Mouse (Mus musculus) heart, embryonic 12.5 days (tissue): ENCODE data around the gene Nt5c3b. TPM values are rescaled to one million over a fixed set of nuclear protein-coding genes. Genes with fewer than 3 reads are reported as not detected.
A peak's percentile ranks its signal among the peaks of the same experiment; 100 is the strongest.

ENCODE experiments used
- ATAC-seq: fragments of 200-750 bp; cut with Nextera tagmentation; 2 replicates; pipeline ENCODE4 v1.8.0; 2017; ENCODE audit warnings: moderate TSS enrichment, moderate library complexity; ENCODE audit not compliant: insufficient number of reproducible peaks, low FRiP score
- H3K27ac ChIP-seq: fragments of 300-500 bp; sonication (generic); 2 replicates; pipeline ENCODE4 v1.5.1; 2016; ENCODE audit warnings: mild to moderate bottlenecking, moderate library complexity; ENCODE audit not compliant: poor library complexity, severe bottlenecking
- H3K27me3 ChIP-seq: fragments of 300-500 bp; sonication (generic); replicated peaks from 2 replicates; pipeline ENCODE4 v1.6.1; 2016; ENCODE audit warnings: mild to moderate bottlenecking, moderate library complexity
- H3K36me3 ChIP-seq: fragments of 300-500 bp; sonication (generic); 2 replicates; pipeline ENCODE4 v1.6.1; 2016; ENCODE audit warnings: mild to moderate bottlenecking, moderate library complexity
- H3K4me1 ChIP-seq: fragments of 300-500 bp; sonication (generic); replicated peaks from 2 replicates; pipeline ENCODE4 v1.6.1; 2016; ENCODE audit warnings: mild to moderate bottlenecking
- H3K4me2 ChIP-seq: fragments of 300-500 bp; sonication (generic); 2 replicates; pipeline ENCODE4 v1.6.1; 2016; ENCODE audit warnings: mild to moderate bottlenecking, moderate library complexity
- H3K4me3 ChIP-seq: fragments of 300-500 bp; sonication (generic); 2 replicates; pipeline ENCODE4 v1.5.1; 2016; ENCODE audit warnings: mild to moderate bottlenecking
- H3K9ac ChIP-seq: fragments of 300-500 bp; sonication (generic); 2 replicates; pipeline ENCODE4 v1.6.1; 2016; ENCODE audit warnings: mild to moderate bottlenecking, moderate library complexity
- H3K9me3 ChIP-seq: fragments of 300-500 bp; sonication (generic); replicated peaks from 2 replicates; pipeline ENCODE4 v1.6.1; 2016; ENCODE audit warnings: mild to moderate bottlenecking, moderate library complexity
- WGBS: fragments of 180-500 bp; shearing (Covaris S2); methylation state at CpG from one replicate; pipeline ENCODE4 v1.1.7; 2016; 5-methylcytosine and 5-hydroxymethylcytosine counted together
- polyA plus RNA-seq: library from polyadenylated mRNA; unstranded; fragments of >200 nt; fragmentation: Nextera tagmentation; extraction: Ambion mirVana; gene quantifications from 2 replicates; pipeline ENCODE4 v1.2.1, GENCODE M21; 2016

The Nt5c3b gene
- polyA plus RNA-seq, 1 experiment from 2014 or later = 104 TPM

DNA sequence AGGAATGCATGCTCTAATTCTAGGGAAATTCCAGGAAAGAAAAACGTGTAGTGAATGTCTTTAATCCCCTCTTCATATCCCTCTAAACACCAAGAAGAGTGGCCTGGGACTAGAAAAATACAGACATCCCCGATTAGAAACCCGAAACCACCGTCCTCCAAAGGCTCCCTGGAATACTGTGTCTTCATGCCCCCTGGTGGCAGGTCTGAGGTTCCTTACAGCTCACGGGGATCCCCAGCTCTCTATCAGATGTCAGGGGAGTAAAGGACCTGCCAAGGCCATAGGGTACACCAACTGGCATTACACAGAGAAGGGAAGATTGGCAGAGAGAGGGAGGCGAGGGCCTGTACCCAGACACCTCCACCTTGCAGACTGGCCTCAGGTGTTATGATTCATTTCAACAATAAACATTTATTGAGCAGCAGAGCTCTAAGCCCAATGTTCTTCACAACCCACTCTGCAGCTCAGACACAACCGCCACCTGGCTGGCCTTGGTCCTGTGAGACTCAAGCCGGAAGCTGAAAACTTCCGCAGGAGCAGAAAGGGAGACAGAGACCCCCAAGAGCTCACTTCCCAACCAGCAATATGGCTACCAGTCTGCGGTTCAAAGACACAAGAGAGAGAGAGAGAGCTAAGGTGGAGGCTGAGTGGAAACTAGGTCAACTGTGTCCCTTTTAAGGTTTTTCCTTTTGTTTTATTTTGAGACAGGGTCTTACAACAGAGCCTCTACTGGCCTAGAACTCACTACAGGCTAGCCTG, 33.4 kb downstream of the Nt5c3b start:
- peaks cover 36% of the 10 kb centered on the region for H3K36me3 ChIP-seq
- no peak for ATAC-seq
- no peak overlapping the region for H3K9ac ChIP-seq
- 38% methylated on average over 10 of the region's 10 CpGs for WGBS
- H3K4me2 ChIP-seq = no peak overlapping the region
- H3K4me1 ChIP-seq = peaks cover 44% of the 10 kb centered on the region
- H3K27ac ChIP-seq = no peak overlapping the region
- no peak overlapping the region for H3K4me3 ChIP-seq
- no peaks in the 10 kb centered on the region for H3K27me3 ChIP-seq
- no peaks in the 10 kb centered on the region for H3K9me3 ChIP-seq

DNA sequence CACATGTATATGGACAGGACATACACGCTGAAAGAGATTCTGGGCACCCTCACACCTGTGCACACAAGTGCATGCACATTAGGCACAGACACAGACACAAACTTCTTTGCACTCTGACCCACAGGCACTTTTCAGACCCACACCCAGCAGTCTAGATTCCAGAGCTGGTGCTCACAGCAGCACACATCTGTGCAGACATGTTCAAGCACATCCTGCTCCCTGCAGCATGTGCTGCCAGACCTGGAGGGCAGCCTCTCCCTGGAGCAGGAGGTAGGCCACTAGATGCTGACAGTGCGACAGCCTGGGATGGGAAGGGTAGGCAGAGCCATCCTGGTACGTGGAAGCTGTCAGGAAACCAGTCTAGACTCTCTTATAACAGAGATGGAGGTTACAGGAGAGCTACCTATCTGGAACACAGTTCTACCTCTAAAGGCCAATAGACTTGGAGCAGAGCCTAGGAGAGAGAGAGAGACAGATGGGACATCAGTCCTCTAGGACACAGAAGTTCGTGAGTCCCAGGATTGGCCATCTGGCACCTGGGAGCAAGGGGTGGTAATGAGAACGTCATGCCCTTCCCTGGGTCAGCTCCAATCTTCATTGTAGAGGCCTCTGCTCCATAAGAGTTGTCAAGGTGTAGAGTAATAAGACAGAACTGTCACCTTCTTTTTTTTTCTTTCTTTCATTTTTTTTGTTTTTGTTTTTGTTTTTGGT, 34.5 kb downstream of the Nt5c3b start:
- Histone ChIP-seq H3K27me3 (no peaks in the 10 kb centered on the region), H3K4me1 (peaks cover 44% of the 10 kb centered on the region), H3K9ac (no peak overlapping the region), H3K9me3 (no peaks in the 10 kb centered on the region), H3K36me3 (peaks cover 33% of the 10 kb centered on the region), H3K27ac (no peak overlapping the region), H3K4me3 (no peak overlapping the region), H3K4me2 (no peak overlapping the region)
- ATAC-seq = no peak
- 86% methylated on average over 5 of the region's 5 CpGs for WGBS

DNA sequence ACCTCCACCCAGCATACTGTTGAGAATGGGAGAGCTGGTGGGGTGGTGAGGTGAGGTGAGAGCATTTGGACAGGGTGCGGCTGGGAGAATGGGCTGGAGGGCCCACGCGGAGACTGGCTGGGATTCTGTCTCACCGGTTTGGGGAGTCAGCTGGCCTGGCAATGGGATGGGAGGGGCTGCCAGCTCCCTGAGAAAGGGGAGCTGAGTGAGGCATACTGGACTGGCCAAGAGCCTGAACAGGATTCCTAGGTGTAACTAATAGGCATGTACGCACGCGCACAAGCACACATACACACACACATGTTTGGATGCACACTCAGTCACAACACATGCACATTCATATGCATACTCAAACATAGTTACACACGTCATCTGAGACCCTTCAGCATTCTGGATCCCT, 35.3 kb downstream of the Nt5c3b start:
- Histone ChIP-seq H3K27me3 (no peaks in the 10 kb centered on the region), H3K27ac (no peak overlapping the region), H3K9me3 (no peaks in the 10 kb centered on the region), H3K4me2 (no peak overlapping the region), H3K4me1 (peaks cover 45% of the 10 kb centered on the region), H3K36me3 (peaks cover 30% of the 10 kb centered on the region), H3K9ac (no peak overlapping the region), H3K4me3 (no peak overlapping the region)
- WGBS = 83% methylated on average over 8 of the region's 8 CpGs
- no peak for ATAC-seq

DNA sequence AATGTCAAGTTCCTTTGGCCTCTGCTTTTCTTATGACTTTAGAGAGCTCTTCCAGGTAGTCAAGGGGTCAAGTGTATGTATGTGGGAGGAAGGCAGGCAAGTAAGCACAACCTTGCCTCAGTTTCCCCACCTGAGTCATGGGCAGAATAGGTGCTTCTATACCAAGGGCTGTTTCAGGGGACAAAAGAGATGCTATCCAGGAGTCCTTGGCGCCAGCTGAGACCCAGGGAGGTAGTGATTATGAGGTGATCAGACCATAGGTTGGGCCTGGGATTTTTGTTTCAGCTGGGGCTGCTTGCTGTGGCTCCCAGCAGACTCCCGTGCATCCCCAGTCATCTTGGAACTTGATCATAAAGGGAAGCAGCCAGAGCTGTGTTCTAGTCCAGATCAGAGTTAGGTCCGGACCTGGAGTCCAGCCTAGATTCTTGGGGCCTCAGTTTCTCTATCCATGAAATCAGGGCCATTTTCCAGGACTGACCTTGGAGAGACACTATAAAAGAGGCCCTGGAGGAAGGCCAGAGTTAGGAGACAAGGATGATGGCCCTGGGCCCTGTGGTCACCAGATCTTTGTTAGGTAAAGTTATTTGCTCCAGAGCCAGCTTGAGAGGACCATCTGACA, 37.0 kb downstream of the Nt5c3b start:
- Histone ChIP-seq H3K4me1 (peaks cover 61% of the 10 kb centered on the region), H3K4me3 (no peak overlapping the region), H3K9ac (no peak overlapping the region), H3K27ac (peak overlapping the region; percentile 98), H3K36me3 (peaks cover 15% of the 10 kb centered on the region), H3K27me3 (no peaks in the 10 kb centered on the region), H3K9me3 (no peaks in the 10 kb centered on the region), H3K4me2 (no peak overlapping the region)
- ATAC-seq = no peak
- 86% methylated on average over 3 of the region's 3 CpGs for WGBS

DNA sequence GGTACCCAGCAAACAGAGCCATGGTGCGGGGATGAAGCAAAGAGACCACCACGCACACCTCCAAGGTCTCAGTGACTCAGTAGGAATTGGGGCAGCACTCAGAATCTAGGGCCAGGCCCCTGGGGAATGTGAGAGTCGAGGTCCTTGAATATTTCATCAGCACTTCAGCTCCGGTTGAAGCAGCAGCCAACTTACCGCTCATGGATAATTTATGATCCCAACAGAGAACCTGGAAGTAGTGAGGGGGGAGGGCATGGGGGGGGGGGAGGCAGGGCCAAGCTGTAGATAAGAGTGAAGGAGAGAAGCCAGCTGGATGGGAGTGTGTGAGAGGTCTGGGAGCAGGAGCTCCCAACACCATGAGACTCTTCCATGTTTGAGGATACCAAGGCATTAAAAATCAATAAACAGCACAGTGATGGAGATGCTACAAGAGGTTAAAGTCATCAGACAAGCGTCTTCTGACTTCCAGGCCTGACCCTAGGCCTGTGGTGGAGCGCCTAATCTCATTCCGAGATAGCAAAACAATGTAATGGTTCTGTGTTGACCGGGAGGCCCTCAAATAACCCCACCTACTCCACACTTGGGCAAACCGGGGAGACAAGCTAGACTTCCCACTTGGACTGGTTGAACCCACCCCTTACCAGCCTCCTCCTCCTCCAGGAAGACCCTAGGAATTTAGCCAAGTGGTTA, 38.0 kb downstream of the Nt5c3b start:
- ATAC-seq = 0 out of 2 replicates have a peak, but pooled peaks have one; percentile 23
- H3K9me3 ChIP-seq = no peaks in the 10 kb centered on the region
- H3K27me3 ChIP-seq = no peaks in the 10 kb centered on the region
- peak overlapping the region; percentile 56 for H3K4me2 ChIP-seq
- H3K4me3 ChIP-seq = no peak overlapping the region
- peaks cover 5% of the 10 kb centered on the region for H3K36me3 ChIP-seq
- H3K4me1 ChIP-seq = peaks cover 68% of the 10 kb centered on the region
- no peak overlapping the region for H3K9ac ChIP-seq
- WGBS = 18% methylated on average over 10 of the region's 10 CpGs
- peak overlapping the region; percentile 98 for H3K27ac ChIP-seq

DNA sequence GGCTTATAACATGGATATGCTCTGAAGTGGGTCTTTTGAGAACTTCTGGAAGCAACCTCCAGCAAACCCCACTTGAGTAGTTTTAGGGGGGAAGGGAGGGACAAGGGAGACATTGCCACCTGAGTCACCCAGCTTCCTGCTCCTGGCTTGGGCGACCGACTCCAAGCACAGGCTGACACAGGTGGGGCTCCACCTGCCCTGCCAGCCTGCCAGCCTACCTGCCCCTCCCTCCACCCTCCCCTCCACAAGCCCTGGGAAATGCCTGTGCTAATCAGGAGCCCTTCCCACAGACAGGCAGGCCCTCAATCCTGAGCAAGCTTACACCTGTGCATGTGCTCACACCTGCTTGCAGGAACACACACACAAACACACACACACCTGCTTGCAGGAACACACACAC, 38.9 kb downstream of the Nt5c3b start:
- Histone ChIP-seq H3K27ac (peak overlapping the region; percentile 98), H3K9ac (peak overlapping the region; percentile 26), H3K27me3 (no peaks in the 10 kb centered on the region), H3K36me3 (0 out of 2 replicates have a peak, but pooled peaks cover 3% of the 10 kb centered on the region), H3K4me3 (0 out of 2 replicates have a peak overlapping the region, but pooled peaks have one; percentile 2), H3K4me1 (peaks cover 66% of the 10 kb centered on the region), H3K9me3 (no peaks in the 10 kb centered on the region), H3K4me2 (peak overlapping the region; percentile 56)
- ATAC-seq = no peak
- WGBS = 21% methylated on average over 2 of the region's 2 CpGs

DNA sequence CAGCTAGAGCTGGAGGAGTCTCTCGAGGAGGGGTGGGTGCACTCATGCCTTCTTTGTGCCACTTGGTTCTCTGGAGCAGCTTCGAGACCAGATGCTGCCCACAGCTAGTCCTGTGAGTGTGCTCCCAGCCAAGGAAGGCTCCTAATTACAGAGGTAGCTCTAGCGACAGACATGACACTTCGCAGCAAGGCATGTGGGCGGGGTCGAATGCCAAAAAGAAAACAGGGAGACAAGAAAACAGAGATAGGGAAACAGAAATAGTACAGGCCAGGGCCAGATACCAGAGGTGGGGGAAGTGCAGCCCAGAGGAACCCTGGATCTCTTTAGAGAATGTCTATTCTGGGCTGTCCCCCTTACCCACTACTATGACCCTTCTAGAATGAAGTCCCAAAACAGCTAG, 39.4 kb downstream of the Nt5c3b start:
- H3K27ac ChIP-seq = peak overlapping the region; percentile 98
- ATAC-seq = peak; percentile 27; the same call in 1 of the 2 replicates
- 0 out of 2 replicates have a peak, but pooled peaks cover 3% of the 10 kb centered on the region for H3K36me3 ChIP-seq
- 2% methylated on average over 6 of the region's 6 CpGs for WGBS
- H3K9ac ChIP-seq = peak overlapping the region; percentile 26
- H3K27me3 ChIP-seq = no peaks in the 10 kb centered on the region
- peak overlapping the region; percentile 56 for H3K4me2 ChIP-seq
- H3K4me1 ChIP-seq = peaks cover 65% of the 10 kb centered on the region
- H3K4me3 ChIP-seq = 0 out of 2 replicates have a peak overlapping the region, but pooled peaks have one; percentile 2
- no peaks in the 10 kb centered on the region for H3K9me3 ChIP-seq

DNA sequence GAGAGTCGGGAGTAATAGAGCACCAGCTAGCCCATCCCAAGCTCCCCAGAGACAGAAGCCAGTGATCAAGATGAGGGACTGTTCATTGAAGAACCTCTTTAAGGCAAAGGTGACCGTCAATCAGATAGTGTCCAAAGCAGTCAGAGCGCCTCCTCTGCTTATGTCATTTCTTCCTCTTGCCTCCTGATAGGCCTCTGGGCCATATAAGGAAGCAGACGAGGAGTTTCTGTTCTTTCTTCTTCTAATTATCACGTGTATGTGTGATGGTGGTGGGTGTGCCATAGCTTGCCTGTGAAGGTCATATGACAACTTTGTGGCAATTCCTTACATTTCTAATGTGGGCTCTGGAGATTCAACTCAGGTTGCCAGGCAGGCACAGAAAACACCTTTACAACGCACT, 40.8 kb downstream of the Nt5c3b start:
- 40% methylated on average over 6 of the region's 6 CpGs for WGBS
- Histone ChIP-seq H3K9ac (no peak overlapping the region), H3K4me1 (peaks cover 71% of the 10 kb centered on the region), H3K36me3 (no peaks in the 10 kb centered on the region), H3K4me2 (no peak overlapping the region), H3K27me3 (no peaks in the 10 kb centered on the region), H3K9me3 (no peaks in the 10 kb centered on the region), H3K27ac (peak overlapping the region; percentile 98), H3K4me3 (no peak overlapping the region)
- ATAC-seq = no peak

DNA sequence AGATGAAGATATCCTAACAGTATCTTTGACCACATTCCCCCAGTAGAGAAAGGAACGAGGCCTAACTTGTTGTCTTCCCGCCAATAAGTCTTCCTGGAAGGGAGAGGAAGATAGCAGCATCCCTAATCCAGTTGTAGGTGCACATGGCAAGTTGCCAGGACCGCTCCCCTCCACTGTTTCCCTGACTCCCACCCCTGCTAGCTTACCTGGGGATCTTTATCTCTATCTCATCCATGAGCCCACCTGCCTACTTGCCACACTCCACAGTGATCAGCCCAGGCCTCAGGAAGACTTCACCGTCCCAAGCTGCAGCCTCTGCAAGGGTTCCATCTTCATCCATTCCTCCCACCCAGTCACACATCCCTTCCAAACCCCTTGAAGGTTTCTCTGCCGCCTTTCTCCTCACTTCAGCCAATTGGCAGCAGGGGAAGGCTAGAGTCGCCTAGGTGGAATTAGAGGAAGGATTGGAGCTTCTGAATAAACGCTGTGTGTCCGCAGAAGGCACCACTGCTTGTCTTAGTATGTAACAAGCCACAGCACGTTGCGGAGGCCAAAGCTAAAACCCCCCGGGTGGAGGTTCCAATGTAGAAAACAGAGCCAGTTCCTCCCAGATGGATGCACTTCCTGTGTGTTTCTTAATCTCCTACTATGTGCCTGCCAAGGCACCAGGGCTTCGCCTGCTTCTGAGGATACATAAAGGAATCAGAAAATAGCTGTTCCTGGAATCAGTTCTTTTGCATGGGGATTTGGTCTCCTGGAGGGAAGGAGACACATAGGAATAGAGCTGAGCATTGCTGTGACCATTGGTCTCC, 41.7 kb downstream of the Nt5c3b start:
- Histone ChIP-seq H3K36me3 (no peaks in the 10 kb centered on the region), H3K4me2 (no peak overlapping the region), H3K9me3 (no peaks in the 10 kb centered on the region), H3K27ac (peak overlapping the region; percentile 98; the same call in 1 of the 2 replicates), H3K4me1 (peaks cover 80% of the 10 kb centered on the region), H3K4me3 (no peak overlapping the region), H3K9ac (no peak overlapping the region), H3K27me3 (no peaks in the 10 kb centered on the region)
- no peak for ATAC-seq
- 77% methylated on average over 12 of the region's 12 CpGs for WGBS

DNA sequence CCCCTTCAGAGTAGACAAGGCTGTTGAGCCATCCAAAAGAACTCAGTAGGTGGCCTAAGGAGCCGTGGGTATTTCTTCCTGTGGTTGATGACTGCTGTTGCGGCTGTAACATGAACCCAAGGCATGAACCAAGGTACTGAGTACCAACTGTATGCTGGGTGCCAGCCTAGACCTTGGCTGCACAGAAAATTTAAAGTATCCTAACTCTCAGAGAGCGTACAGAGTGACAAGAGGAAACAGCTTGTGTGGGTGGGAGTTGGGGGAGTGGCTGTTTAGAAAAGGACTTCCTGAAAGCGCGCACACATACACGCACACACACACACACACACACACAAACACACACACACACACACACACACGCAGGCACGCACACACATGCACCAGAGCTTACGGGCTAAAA, 42.3 kb downstream of the Nt5c3b start:
- 63% methylated on average over 9 of the region's 9 CpGs for WGBS
- H3K4me2 ChIP-seq = no peak overlapping the region

More for the DNA sequence above, 42.3 kb downstream of the Nt5c3b start:
- Histone ChIP-seq H3K27ac (no peak overlapping the region), H3K36me3 (no peaks in the 10 kb centered on the region), H3K4me1 (peaks cover 81% of the 10 kb centered on the region), H3K9me3 (no peaks in the 10 kb centered on the region), H3K9ac (no peak overlapping the region), H3K4me3 (no peak overlapping the region), H3K27me3 (no peaks in the 10 kb centered on the region)
- no peak for ATAC-seq
